ENCODE assay signal across 33 mouse cellular contexts in the genomic region with DNA sequence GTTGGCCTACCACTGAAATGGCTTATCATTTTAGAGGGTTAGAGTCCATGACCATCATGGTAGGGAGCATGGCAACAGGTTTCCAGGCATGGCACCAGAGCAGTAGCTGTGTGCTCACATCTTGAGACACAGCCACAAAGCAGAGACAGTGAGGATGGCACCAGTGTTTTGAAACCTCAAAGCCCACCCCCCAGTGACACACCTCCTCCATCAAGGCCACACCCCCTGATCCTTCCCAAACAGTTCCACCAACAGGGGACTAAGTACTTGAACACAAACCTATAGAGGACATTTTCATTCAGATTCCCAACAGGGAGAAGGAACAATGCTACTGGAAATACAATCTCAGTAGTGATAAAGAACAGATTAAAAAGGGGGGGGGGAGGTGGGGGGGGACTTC. TPM values are rescaled to one million over a fixed set of nuclear protein-coding genes. Genes with fewer than 3 reads are reported as not detected.
DNase-seq lines count a peak whose midpoint lies in the region; ATAC-seq and TF ChIP-seq lines count a peak whose summit lies in the region.
"Had no signal": no experiment of that assay in that cellular context is flagged by ENCODE, and none has a peak within 500 bp of the region (broad histone marks: within the 10 kb centered on the region; RNA-seq: fewer than 3 reads in every experiment).

No protein-coding gene starts in this region.

- ATAC-seq in megakaryocyte, adult 5-6 weeks (ENCODE audit: poor library complexity, severe bottlenecking) = no peak
- ATAC-seq: CD4-positive, CD25-positive, alpha-beta regulatory T cell, adult 4 months; forebrain, embryonic 13.5 days; forebrain, embryonic 16.5 days; intestine, postnatal 0 days had no signal

- H3K9me3 ChIP-seq in megakaryocyte, embryonic 14.5 days = peaks cover 9% of the 10 kb centered on the region
- H3K9me3 ChIP-seq: forebrain, embryonic 10.5 days; forebrain, embryonic 13.5 days; heart, embryonic 10.5 days; hindbrain, embryonic 15.5 days had no signal

- no peak overlapping the region for H3K27ac ChIP-seq in kidney, adult 2 months (ENCODE audit: insufficient read depth, low read depth, low read length)
- H3K27ac ChIP-seq: forebrain, embryonic 10.5 days; forebrain, embryonic 13.5 days; heart, embryonic 10.5 days; hindbrain, embryonic 12.5 days; hindbrain, embryonic 15.5 days had no signal

- DNase-seq in ES-CJ7 (ENCODE audit: low read depth, low spot score) (peak; percentile 81), R1 (ENCODE audit: low read depth, low spot score) (peak; percentile 71)
- no peak for DNase-seq in layer of hippocampus, adult 8-10 months (ENCODE audit: low spot score in 2 of 2)
- DNase-seq in kidney, adult 2 months = no peak
- DNase-seq: adrenal gland, postnatal 10 days; adrenal gland, postnatal 36 days; cerebellum, adult 11 months; cerebellum, adult 2 months; cerebellum, postnatal 10 days; gastrocnemius, postnatal 14 days had no signal

- TF ChIP-seq CTCF in kidney, adult 2 months (conservative IDR thresholded peaks at IDR 0.05; ENCODE audit: insufficient read depth, insufficient read length, low read depth, low read length) = no peak

- no peaks in the 10 kb centered on the region for H3K36me3 ChIP-seq in megakaryocyte, embryonic 14.5 days (replicated peaks; ENCODE audit: low read length)
- H3K36me3 ChIP-seq in kidney, adult 2 months (ENCODE audit: control insufficient read depth, insufficient read depth, low read length) = no peaks in the 10 kb centered on the region
- H3K36me3 ChIP-seq: forebrain, embryonic 10.5 days; heart, embryonic 10.5 days; hindbrain, embryonic 12.5 days; hindbrain, embryonic 15.5 days had no signal

- TF ChIP-seq POLR2A in kidney, adult 2 months (IDR thresholded peaks at IDR 0.05; ENCODE audit: low read depth, low read length) = no peak

- peaks cover 17% of the 10 kb centered on the region for H3K4me1 ChIP-seq in megakaryocyte, embryonic 14.5 days
- no peaks in the 10 kb centered on the region for H3K4me1 ChIP-seq in kidney, adult 2 months (ENCODE audit: control insufficient read depth, insufficient read depth, low read length)
- H3K4me1 ChIP-seq: hindbrain, embryonic 12.5 days had no signal

- peaks cover 49% of the 10 kb centered on the region for H3K27me3 ChIP-seq in megakaryocyte, embryonic 14.5 days (replicated peaks)
- no peaks in the 10 kb centered on the region for H3K27me3 ChIP-seq in kidney, adult 2 months (replicated peaks; ENCODE audit: control insufficient read depth, insufficient read depth, low read length)
- H3K27me3 ChIP-seq: hindbrain, embryonic 15.5 days had no signal

- H3K4me3 ChIP-seq in megakaryocyte, embryonic 14.5 days (replicated peaks) = peak overlapping the region; percentile 14
- no peak overlapping the region for H3K4me3 ChIP-seq in kidney, adult 2 months (ENCODE audit: insufficient read depth, low read depth, low read length)
- H3K4me3 ChIP-seq: forebrain, embryonic 10.5 days; forebrain, embryonic 13.5 days; heart, embryonic 10.5 days; hindbrain, embryonic 12.5 days; hindbrain, embryonic 15.5 days had no signal

RNA-seq across cellular contexts. Expression of a gene that starts 0.6 kb away (rescaled TPM):
- polyA plus RNA-seq in megakaryocyte, embryonic 14.5 days (2012; ENCODE audit: insufficient read depth, low replicate concordance) = 0.16 TPM in 1 of 2 replicates, not detected in the other
- total RNA-seq in megakaryocyte, adult 5-6 weeks (2015) = not detected in 2 replicates
- not detected in 2 replicates for total RNA-seq in megakaryocyte, adult 5-6 weeks (2017)
- not detected for total RNA-seq in layer of hippocampus, adult 8-10 months (2022)
- 0.06 TPM in 1 of 2 replicates, not detected in the other for polyA plus RNA-seq in kidney, adult 2 months (2012; rRNA removed)
- total RNA-seq: adrenal gland, adult 18-20 months; adrenal gland, postnatal 10 days; adrenal gland, postnatal 36 days; gastrocnemius, adult 18-20 months; gastrocnemius, postnatal 14 days; heart, adult 18-20 months; heart, postnatal 25 days; hematopoietic stem cell, adult 5-6 weeks; MEL had no signal
- polyA plus RNA-seq: C2C12; CD4-positive, CD25-positive, alpha-beta regulatory T cell, adult 4 months; cerebellum, adult 2 months; embryonic facial prominence, embryonic 11.5 days; embryonic facial prominence, embryonic 14.5 days; forebrain, embryonic 10.5 days; forebrain, embryonic 13.5 days; forebrain, embryonic 16.5 days; gonadal fat pad, adult 2 months; heart, embryonic 10.5 days; heart, embryonic 14.5 days; heart, postnatal 0 days; hindbrain, embryonic 12.5 days; hindbrain, embryonic 15.5 days; intestine, embryonic 14.5 days; intestine, postnatal 0 days had no signal

RNA-seq across cellular contexts. Expression of a gene that starts 20.2 kb away (rescaled TPM):
- polyA plus RNA-seq in megakaryocyte, embryonic 14.5 days (2012; ENCODE audit: insufficient read depth, low replicate concordance) = 10.9 TPM in 1 of 2 replicates, not detected in the other
- total RNA-seq in megakaryocyte, adult 5-6 weeks (2015) = 54.5 and 69.7 TPM in 2 replicates
- 43.8 and 46.8 TPM in 2 replicates for total RNA-seq in megakaryocyte, adult 5-6 weeks (2017)
- total RNA-seq in layer of hippocampus, adult 8-10 months (2022) = 10 to 100 TPM; 28.8 to 43.0 (median 35.5) TPM
- 41.9 and 56.8 TPM in 2 replicates for polyA plus RNA-seq in kidney, adult 2 months (2012; rRNA removed)

RNA-seq across cellular contexts. Expression of a gene that starts 23.4 kb away (rescaled TPM):
- 6.4 and 13.0 TPM in 2 replicates for polyA plus RNA-seq in megakaryocyte, embryonic 14.5 days (2012; ENCODE audit: insufficient read depth, low replicate concordance)
- 33.5 and 39.2 TPM in 2 replicates for total RNA-seq in megakaryocyte, adult 5-6 weeks (2015)
- total RNA-seq in megakaryocyte, adult 5-6 weeks (2017) = 50.4 and 55.3 TPM in 2 replicates
- 10 to 100 TPM; 59.9 to 70.0 (median 61.8) TPM for total RNA-seq in layer of hippocampus, adult 8-10 months (2022)
- polyA plus RNA-seq in kidney, adult 2 months (2012; rRNA removed) = 84.0 and 100 TPM in 2 replicates

RNA-seq across cellular contexts. Expression of a gene that starts 30.0 kb away (rescaled TPM):
- 65.2 and 119 TPM in 2 replicates for polyA plus RNA-seq in megakaryocyte, embryonic 14.5 days (2012; ENCODE audit: insufficient read depth, low replicate concordance)
- total RNA-seq in megakaryocyte, adult 5-6 weeks (2015) = 118 and 120 TPM in 2 replicates
- 73.8 and 83.6 TPM in 2 replicates for total RNA-seq in megakaryocyte, adult 5-6 weeks (2017)
- 10 to 100 TPM; 54.3 to 62.3 (median 58.9) TPM for total RNA-seq in layer of hippocampus, adult 8-10 months (2022)
- polyA plus RNA-seq in kidney, adult 2 months (2012; rRNA removed) = 113 and 119 TPM in 2 replicates

RNA-seq across cellular contexts. Expression of a gene that starts 52.4 kb away (rescaled TPM):
- polyA plus RNA-seq in megakaryocyte, embryonic 14.5 days (2012; ENCODE audit: insufficient read depth, low replicate concordance) = 1.9 and 2.1 TPM in 2 replicates
- 43.1 and 50.5 TPM in 2 replicates for total RNA-seq in megakaryocyte, adult 5-6 weeks (2015)
- total RNA-seq in megakaryocyte, adult 5-6 weeks (2017) = 47.0 and 55.6 TPM in 2 replicates
- total RNA-seq in layer of hippocampus, adult 8-10 months (2022) = 10 to 100 TPM; 72.2 to 86.2 (median 77.3) TPM
- 3.6 and 4.2 TPM in 2 replicates for polyA plus RNA-seq in kidney, adult 2 months (2012; rRNA removed)
- total RNA-seq: MEL had no signal

Comparison
In these comparisons a context has a peak if more than half of its experiments do, and no peak if none do; other contexts are left out.
1. DNase-seq: peak in ES-CJ7 (single experiment) and R1 (single experiment); none in layer of hippocampus, adult 8-10 months (0 of 2) and kidney, adult 2 months (single experiment).